Mouse (Mus musculus): ENCODE data around the gene Ywhae.
"Not testable (repeated sequence)": the region's sequence is repeated elsewhere in the genome, so short reads cannot be mapped to it uniquely, and the experiment has no call there.

The Ywhae gene
- long read RNA-seq, experiment 1, transcript Ywhae-201 (6 exons, 2,100 nt), result major isoform, 561 of 598 reads
- long read RNA-seq, experiment 1, partial matches to known transcripts, result 31 of 598 reads
- long read RNA-seq, experiment 1, other reads (novel, unspliced or antisense), result 6 of 598 reads
- long read RNA-seq, experiment 2, transcript Ywhae-201 (6 exons, 2,100 nt), result major isoform, 676 of 724 reads
- long read RNA-seq, experiment 2, partial matches to known transcripts, result 19 of 724 reads
- long read RNA-seq, experiment 2, other reads (novel, unspliced or antisense), result 29 of 724 reads

GRCm38 (mm10) chr11:75732434-75733226 lies at the start of gene Ywhae:
Ywhae (plus strand) TSS chr11:75732869.
- intact Hi-C loops (cut with DNase I), result no loop called here

- intact Hi-C loops (cut with DNase I), result no loop called here
Observed at GRCm38 (mm10) chr11:75684462-75684861, 48.2 kb upstream of the Ywhae start.

DNA sequence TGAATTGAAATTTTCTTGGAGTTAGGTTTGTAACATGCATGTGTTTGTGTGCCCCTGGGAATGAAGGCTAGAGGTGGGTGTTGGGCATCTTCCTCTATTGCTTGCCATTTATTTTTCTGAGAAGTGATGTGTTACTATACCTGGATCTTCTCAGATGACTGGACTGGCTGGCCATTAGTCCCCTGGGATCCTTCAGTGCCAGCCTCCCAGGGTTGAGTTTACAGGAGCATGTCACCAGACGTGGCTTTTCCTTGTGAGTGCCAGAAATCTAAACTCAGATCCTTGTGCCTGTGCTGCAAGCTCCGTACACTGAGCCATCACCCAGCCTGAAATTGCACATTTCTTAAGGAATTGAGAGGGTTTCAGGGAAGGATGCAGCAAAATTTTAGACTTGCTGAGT lies 47.7 kb upstream of the Ywhae start:
- intact Hi-C loops (cut with DNase I), result no loop called here

- intact Hi-C loops (cut with DNase I), result no loop called here
Observed at GRCm38 (mm10) chr11:75687343-75687993, 45.2 kb upstream of the Ywhae start.

DNA sequence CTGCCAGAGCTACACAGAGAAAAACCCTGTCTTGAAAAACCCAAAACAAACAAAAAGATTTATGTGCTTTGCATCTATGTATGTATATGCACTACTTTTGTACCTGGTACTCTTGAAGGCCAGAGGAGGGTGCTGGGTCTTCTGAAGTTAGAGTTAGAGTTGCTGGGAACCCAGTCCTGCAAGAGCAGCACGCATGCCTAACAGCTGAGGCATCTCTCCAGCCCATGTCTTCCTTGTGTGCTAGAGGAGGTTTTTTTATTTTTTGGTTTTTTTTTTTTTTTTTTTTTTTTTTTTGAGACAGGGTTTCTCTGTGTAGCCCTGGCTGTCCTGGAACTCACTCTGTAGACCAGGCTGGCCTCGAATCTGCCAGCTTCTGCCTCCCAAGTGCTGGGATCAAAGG lies 44.5 kb upstream of the Ywhae start:
- intact Hi-C loops (cut with DNase I), result no loop called here

DNA sequence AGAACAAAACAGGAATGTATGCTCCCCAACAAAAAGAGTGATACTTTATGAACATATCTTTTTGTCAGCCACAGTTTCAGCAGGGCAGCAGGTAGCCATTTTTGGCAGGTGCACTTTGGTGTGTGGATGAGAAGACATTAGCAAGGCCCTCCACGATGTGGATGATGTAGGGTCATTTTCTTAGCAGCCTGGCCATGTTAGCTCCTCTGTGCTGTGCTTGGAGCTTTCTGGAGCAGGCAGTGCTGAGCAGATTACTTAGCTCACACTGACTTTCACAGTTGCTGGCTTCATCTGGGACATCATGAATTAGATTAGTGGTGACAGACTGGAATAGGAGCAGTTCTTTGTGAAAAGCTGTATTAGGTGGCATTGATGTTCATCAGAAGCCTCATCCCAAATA lies 42.7 kb upstream of the Ywhae start:
- intact Hi-C loops (cut with DNase I), result no loop called here

- intact Hi-C loops (cut with DNase I), result no loop called here
Observed at GRCm38 (mm10) chr11:75691047-75691446, 41.6 kb upstream of the Ywhae start.

DNA sequence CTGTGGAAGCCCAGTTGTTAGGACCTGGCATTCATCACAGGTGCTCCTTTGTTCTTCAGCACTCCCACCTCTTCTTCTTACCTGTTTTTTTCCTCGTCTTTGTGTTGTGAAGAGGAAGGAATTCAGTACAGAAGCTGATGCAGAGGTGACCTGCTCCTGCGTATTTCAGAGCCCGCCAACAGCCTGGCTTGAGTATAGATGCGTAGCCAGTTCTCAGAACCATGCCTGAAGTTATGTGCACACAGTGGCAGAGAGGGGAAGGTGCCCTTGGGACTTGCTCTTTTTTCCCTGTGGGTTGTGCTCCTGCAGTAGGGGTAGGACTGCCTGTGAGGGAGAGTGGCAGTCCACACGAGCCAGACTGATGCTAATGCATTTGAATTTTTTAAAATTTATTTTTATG lies 39.1 kb upstream of the Ywhae start:
- intact Hi-C loops (cut with DNase I), result no loop called here

GRCm38 (mm10) chr11:75697464-75697863 lies 35.2 kb upstream of the Ywhae start:
- intact Hi-C loops (cut with DNase I), result not testable (repeated sequence)

GRCm38 (mm10) chr11:75700557-75700956 lies 32.1 kb upstream of the Ywhae start:
- intact Hi-C loops (cut with DNase I), result no loop called here

DNA sequence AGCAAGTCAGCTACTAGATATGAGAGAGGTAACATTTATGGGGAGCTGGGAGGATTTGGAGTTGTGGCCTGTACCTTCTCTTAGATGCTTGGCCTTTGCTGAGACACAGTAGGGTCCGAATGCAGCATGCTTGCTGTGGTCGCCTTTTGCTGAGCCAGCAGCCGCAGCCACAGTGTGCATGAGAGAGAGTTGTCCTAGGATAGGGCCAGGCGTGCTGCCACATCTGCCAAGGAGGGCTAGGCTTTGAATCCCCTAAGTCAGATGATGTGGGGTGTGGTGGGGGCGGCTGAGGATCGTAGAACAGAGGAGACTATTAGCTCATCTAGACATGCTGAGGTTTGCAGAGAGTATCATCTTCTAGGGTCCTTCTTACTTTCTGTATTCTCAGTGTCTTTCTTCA lies 29.9 kb upstream of the Ywhae start:
- intact Hi-C loops (cut with DNase I), result no loop called here

DNA sequence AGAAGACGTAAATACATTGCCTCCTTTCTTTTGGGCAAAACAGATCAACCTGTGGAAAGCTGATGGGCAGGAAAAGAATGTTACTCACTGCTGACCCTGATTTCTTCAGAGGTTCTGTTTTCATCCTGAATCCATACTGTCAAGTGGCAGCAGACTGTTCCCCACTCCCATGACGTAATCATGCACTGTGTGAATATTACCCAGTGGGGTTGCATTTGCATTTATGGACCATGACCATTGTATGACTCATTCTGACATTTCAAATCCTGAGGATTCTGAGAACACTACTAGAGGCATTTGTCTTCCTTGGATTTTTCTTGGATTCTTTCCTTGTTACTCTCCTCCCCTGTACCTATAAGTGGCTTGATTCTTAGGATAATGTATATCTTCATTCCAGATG lies 28.9 kb upstream of the Ywhae start:
- intact Hi-C loops (cut with DNase I), result no loop called here

GRCm38 (mm10) chr11:75713949-75714348 lies 18.7 kb upstream of the Ywhae start:
- intact Hi-C loops (cut with DNase I), result no loop called here

DNA sequence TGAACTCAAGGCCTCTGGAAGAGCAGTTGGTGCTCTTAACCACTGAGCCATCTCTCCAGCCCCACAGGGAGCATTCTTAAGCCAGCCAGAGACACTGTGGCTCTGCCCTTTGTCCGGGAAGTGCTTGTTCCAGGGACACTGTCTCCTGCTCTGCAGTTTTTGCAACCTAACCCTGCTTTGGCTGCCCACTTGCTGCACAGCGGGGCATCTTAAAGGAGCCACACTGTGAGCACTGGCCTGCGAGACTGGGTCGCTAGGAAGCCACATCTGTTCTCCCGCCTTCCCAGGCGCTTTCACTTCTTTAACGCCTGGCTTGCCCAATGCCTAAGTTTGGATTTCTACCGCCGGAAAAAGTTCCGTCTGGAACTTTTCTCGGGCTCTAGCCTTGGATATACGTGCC lies 17.1 kb upstream of the Ywhae start:
- intact Hi-C loops (cut with DNase I), result no loop called here

GRCm38 (mm10) chr11:75716661-75717325 lies 15.9 kb upstream of the Ywhae start:
- intact Hi-C loops (cut with DNase I), result no loop called here

- intact Hi-C loops (cut with DNase I), result no loop called here
Observed at GRCm38 (mm10) chr11:75722339-75722738, 10.3 kb upstream of the Ywhae start.

- intact Hi-C loops (cut with DNase I), result no loop called here
Observed at GRCm38 (mm10) chr11:75727168-75727567, 5.5 kb upstream of the Ywhae start.

- intact Hi-C loops (cut with DNase I), result not testable (repeated sequence)
Observed at GRCm38 (mm10) chr11:75727659-75728058, 5.0 kb upstream of the Ywhae start.

- intact Hi-C loops (cut with DNase I), result no loop called here
Observed at GRCm38 (mm10) chr11:75733227-75733940, 715 bp downstream of the Ywhae start.

GRCm38 (mm10) chr11:75735462-75736252 lies 3.0 kb downstream of the Ywhae start:
- intact Hi-C loops (cut with DNase I), result no loop called here

Data from adrenal gland (tissue).